ENCODE assay signal across 8 mouse cellular contexts in genomic region chr9:42550116-42550515, GRCm38 (mm10). TPM values are rescaled to one million over a fixed set of nuclear protein-coding genes. Genes with fewer than 3 reads are reported as not detected.
A peak's percentile ranks its signal among the peaks of the same experiment; 100 is the strongest.
DNase-seq lines count a peak whose midpoint lies in the region; ATAC-seq lines count a peak whose summit lies in the region.
"Had no signal": no experiment of that assay in that cellular context is flagged by ENCODE, and none has a peak within 500 bp of the region (broad histone marks: within the 10 kb centered on the region; RNA-seq: fewer than 3 reads in every experiment).

No protein-coding gene starts in this region.

- no peak overlapping the region for H3K4me2 ChIP-seq in forebrain, embryonic 16.5 days (ENCODE audit: low read length)
- no peak overlapping the region for H3K4me2 ChIP-seq in hindbrain, embryonic 14.5 days (replicated peaks)
- H3K4me2 ChIP-seq in midbrain, embryonic 15.5 days, result no peak overlapping the region
- H3K4me2 ChIP-seq: limb, embryonic 15.5 days had no signal

- no peaks in the 10 kb centered on the region for H3K9me3 ChIP-seq in forebrain, embryonic 16.5 days (ENCODE audit: control insufficient read depth, low read length)
- no peaks in the 10 kb centered on the region for H3K9me3 ChIP-seq in hindbrain, embryonic 14.5 days (ENCODE audit: control insufficient read depth, low read length)
- no peaks in the 10 kb centered on the region for H3K9me3 ChIP-seq in midbrain, embryonic 15.5 days
- H3K9me3 ChIP-seq: limb, embryonic 15.5 days had no signal

- H3K36me3 ChIP-seq in forebrain, embryonic 16.5 days (ENCODE audit: control insufficient read depth, insufficient read depth), result no peaks in the 10 kb centered on the region
- H3K36me3 ChIP-seq in hindbrain, embryonic 14.5 days (replicated peaks; ENCODE audit: control insufficient read depth, insufficient read depth), result no peaks in the 10 kb centered on the region
- H3K36me3 ChIP-seq in midbrain, embryonic 15.5 days (replicated peaks), result no peaks in the 10 kb centered on the region
- H3K36me3 ChIP-seq: limb, embryonic 15.5 days had no signal

- no peak overlapping the region for H3K4me3 ChIP-seq in forebrain, embryonic 16.5 days (replicated peaks; ENCODE audit: low read length)
- H3K4me3 ChIP-seq in hindbrain, embryonic 14.5 days (replicated peaks; ENCODE audit: low read length), result no peak overlapping the region
- no peak overlapping the region for H3K4me3 ChIP-seq in midbrain, embryonic 15.5 days
- H3K4me3 ChIP-seq: limb, embryonic 15.5 days had no signal

- no peaks in the 10 kb centered on the region for H3K27me3 ChIP-seq in forebrain, embryonic 16.5 days (replicated peaks; ENCODE audit: control insufficient read depth, insufficient read depth, low read length)
- H3K27me3 ChIP-seq in hindbrain, embryonic 14.5 days (ENCODE audit: control insufficient read depth, insufficient read depth, low read length), result no peaks in the 10 kb centered on the region
- H3K27me3 ChIP-seq in midbrain, embryonic 15.5 days (replicated peaks), result no peaks in the 10 kb centered on the region
- H3K27me3 ChIP-seq: limb, embryonic 15.5 days had no signal

- peak; percentile 63 for ATAC-seq in forebrain, embryonic 16.5 days
- peak; percentile 62 for ATAC-seq in hindbrain, embryonic 14.5 days (ENCODE audit: low FRiP score)
- peak; percentile 76 for ATAC-seq in midbrain, embryonic 15.5 days (replicated peaks)

- no peak overlapping the region for H3K9ac ChIP-seq in forebrain, embryonic 16.5 days (replicated peaks; ENCODE audit: low read depth, low read length)
- H3K9ac ChIP-seq in hindbrain, embryonic 14.5 days, result no peak overlapping the region
- no peak overlapping the region for H3K9ac ChIP-seq in midbrain, embryonic 15.5 days
- H3K9ac ChIP-seq: limb, embryonic 15.5 days had no signal

- peaks cover 11% of the 10 kb centered on the region for H3K4me1 ChIP-seq in forebrain, embryonic 16.5 days (replicated peaks; ENCODE audit: control insufficient read depth, insufficient read depth, low read length)
- H3K4me1 ChIP-seq in hindbrain, embryonic 14.5 days (replicated peaks; ENCODE audit: control insufficient read depth, insufficient read depth, low read length), result peaks cover 1% of the 10 kb centered on the region; the same call in 1 of the 2 replicates
- H3K4me1 ChIP-seq in midbrain, embryonic 15.5 days, result peaks cover 6% of the 10 kb centered on the region; the same call in 1 of the 2 replicates
- H3K4me1 ChIP-seq: limb, embryonic 15.5 days had no signal

- no peak overlapping the region for H3K27ac ChIP-seq in forebrain, embryonic 16.5 days (ENCODE audit: low read length)
- H3K27ac ChIP-seq in hindbrain, embryonic 14.5 days, result no peak overlapping the region
- no peak overlapping the region for H3K27ac ChIP-seq in midbrain, embryonic 15.5 days
- H3K27ac ChIP-seq: limb, embryonic 15.5 days had no signal

- WGBS in forebrain, embryonic 16.5 days, result 10% methylated on average over 13 of the region's 13 CpGs
- 12% methylated on average over 13 of the region's 13 CpGs for WGBS in hindbrain, embryonic 14.5 days
- 16% methylated on average over 13 of the region's 13 CpGs for WGBS in midbrain, embryonic 15.5 days

- DNase-seq in T-cell, adult 2 months (ENCODE audit: low spot score), result peak; percentile 45
- peak; percentile 64 for DNase-seq in cerebellum, adult 11 months
- DNase-seq in hindbrain, embryonic 14.5 days (ENCODE audit: low spot score), result peak; percentile 88
- DNase-seq in left cerebral cortex, postnatal 14 days (ENCODE audit: low spot score in 2 of 2), result peak; percentile 68 to 78
- DNase-seq in spleen, postnatal 10 days (ENCODE audit: low spot score in 2 of 2), result peak; percentile 44 to 70

- intact Hi-C loops in left cerebral cortex, postnatal 14 days (cut with DNase I), result loop anchor here (1.0 to 10.0 kb wide), 2 partner anchors 225 to 394 kb away; partner anchors contain the start of gene Grik4

RNA-seq across cellular contexts. Expression of gene Tbcel, which starts 42.5 kb away (rescaled TPM):
- 5.0 and 5.5 TPM in 2 replicates for polyA plus RNA-seq in forebrain, embryonic 16.5 days (2015; fragmentation: Nextera tagmentation; extraction: Ambion mirVana)
- 5.9 and 6.1 TPM in 2 replicates for polyA plus RNA-seq in hindbrain, embryonic 14.5 days (2014; fragmentation: Nextera tagmentation; extraction: Ambion mirVana)
- 10 to 100 TPM; 47.2 to 53.8 TPM for total RNA-seq in left cerebral cortex, postnatal 14 days (2021)
- 3.6 and 4.4 TPM in 2 replicates for polyA plus RNA-seq in midbrain, embryonic 15.5 days (2015; fragmentation: Nextera tagmentation; extraction: Ambion mirVana)
